Mouse (Mus musculus) adrenal gland, adult (tissue): ENCODE measurements at regions not wholly inside any gene's neighbourhood (a gene's known extent, or its start where the extent isn't known, plus 50 kb on each side); places are given as distances from the start of the nearest gene placed in this dataset.
A peak's percentile ranks its signal among the peaks of the same experiment; 100 is the strongest.
"Not testable (repeated sequence)": the region's sequence is repeated elsewhere in the genome, so short reads cannot be mapped to it uniquely, and the experiment has no call there.

Source experiments
- DNase-seq, 2 experiments: peaks; one replicate each; pipeline ENCODE4 v3.0.0; 2022 to 2023; ENCODE audit warnings: low spot score in 1 of 2; ENCODE audit not compliant: inconsistent age in 2 of 2

GRCm38 (mm10) chr6:60657117-60657911 lies 172.3 kb downstream of the Snca start:
- no peak for DNase-seq

- not testable (repeated sequence) for DNase-seq
Observed at GRCm38 (mm10) chr6:60646983-60647617, 182.6 kb downstream of the Snca start.

GRCm38 (mm10) chr6:60642251-60642650 lies 187.4 kb downstream of the Snca start:
- no peak for DNase-seq

GRCm38 (mm10) chr6:60616313-60616712 lies 213.3 kb downstream of the Snca start:
- DNase-seq: no peak

- DNase-seq: peak in 1 of 2 experiments; percentile 72
Observed at GRCm38 (mm10) chr6:60600201-60600600, 229.5 kb downstream of the Snca start.

- no peak for DNase-seq
Observed at GRCm38 (mm10) chr6:60564261-60564660, 265.4 kb downstream of the Snca start.

- peak in 1 of 2 experiments; percentile 42 for DNase-seq
Observed at GRCm38 (mm10) chr6:60555590-60556235, 273.9 kb downstream of the Snca start.
